Mouse (Mus musculus) CH12F3 (cell line): ENCODE data around the gene Eepd1.
"Not testable (repeated sequence)": the region's sequence is repeated elsewhere in the genome, so short reads cannot be mapped to it uniquely, and the experiment has no call there.

Experiments used
- in situ Hi-C: fragments of 300-500 bp; cut with MboI; formaldehyde crosslinking; loops from 2 replicates; pipeline ENCODE4 v1.14.3; 2020; ENCODE audit warnings: low sequenced_read_pairs

The Eepd1 gene

DNA sequence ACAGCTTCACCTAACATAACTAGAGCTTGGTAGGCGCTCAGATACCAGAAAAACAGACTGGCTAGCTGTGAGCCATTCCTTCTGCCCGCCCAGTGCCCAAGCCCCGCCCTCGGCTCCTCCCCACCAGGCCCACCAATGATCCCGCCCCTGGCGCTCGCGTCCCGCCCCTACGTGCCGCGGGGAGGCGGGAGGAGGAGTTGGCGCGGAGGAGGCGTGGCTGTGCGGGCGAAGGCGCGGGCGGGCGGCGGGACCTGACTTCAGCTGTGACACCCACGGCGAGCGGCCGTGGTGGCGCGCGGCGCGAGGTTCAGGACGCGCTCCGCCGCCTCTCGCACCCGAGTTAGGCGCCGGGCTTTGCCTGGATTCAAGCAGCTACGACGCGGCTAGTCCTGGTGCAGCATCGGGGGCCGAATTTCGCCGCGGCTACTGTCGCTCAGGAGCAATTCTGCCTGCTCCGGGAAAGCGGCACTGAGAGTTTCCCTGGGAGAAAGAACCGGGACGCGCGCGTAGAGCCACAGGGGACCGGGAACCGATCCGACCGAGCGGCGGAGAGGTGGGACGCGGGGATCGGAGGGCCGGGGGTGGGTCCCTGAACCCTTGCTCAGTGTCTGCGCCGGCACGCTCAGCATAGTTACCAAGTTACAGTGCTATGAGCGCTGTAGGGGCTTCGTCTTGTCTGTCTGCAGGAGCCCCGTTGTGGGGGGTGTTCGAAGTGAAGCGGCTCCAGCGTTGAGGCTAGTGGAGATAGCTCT is at the start of gene Eepd1:
TSS of gene Eepd1 (plus strand) at position 204 of the 752 bp plus-strand sequence.
- in situ Hi-C loops: no loop called here

DNA sequence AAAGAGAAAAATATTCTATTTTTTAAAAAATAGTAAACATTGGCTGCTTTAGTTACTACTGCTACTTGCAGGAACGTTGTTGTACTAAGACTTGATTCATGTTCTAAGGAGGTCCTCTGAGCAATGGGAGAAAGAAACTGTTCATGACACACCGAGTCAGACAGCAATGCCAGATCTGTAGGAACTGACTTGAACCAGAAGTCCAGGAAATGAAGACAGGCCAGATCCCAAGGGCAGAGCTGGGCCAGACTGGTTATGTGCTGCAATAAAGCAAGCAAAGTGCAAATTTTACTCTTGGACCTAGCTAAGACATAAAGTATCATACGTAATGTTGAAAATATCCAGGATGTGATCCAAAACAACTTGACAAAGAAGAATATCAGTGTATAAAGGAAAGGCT is 42.5 kb upstream of the Eepd1 start:
- in situ Hi-C loops: no loop called here

DNA sequence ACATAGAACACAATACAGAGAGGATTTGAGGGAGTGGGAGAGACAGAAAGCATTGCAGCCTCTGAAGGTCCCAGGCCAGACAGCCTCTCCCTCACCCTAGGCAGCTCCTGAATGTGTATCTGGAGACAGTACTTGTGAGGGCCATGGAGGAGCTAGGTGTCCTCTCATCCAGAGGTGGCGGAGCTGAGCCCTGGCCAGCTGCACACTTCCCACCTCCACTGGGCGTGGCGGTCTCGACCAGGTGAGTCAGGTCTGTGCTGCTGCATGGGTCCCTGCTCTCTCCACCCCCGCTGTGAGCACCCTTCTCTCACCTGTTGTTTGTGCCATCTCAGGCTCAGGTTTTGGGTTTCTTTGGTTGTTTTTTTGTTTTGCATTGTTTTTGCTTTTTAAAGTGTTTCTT is 41.3 kb upstream of the Eepd1 start:
- in situ Hi-C loops: not testable (repeated sequence)

DNA sequence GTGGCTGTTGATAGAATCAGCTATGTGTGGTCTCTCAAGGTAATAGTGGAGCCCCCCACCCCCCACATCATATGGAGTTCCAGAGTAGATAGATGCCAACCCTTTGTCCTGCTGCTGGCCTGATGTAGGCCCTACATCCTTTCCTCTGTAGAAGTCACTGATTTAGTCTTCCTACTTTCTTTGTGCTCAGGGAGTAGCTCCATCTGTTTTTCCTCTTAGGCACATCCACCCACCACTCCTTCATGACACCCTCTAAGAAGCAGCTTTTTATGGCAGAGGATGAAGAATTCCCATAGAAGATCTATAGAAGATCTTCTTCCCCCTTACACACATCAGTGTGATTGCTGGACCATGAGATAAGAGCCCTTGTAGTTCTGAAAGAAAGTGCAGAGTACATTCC is 39.3 kb upstream of the Eepd1 start:
- in situ Hi-C loops: no loop called here

DNA sequence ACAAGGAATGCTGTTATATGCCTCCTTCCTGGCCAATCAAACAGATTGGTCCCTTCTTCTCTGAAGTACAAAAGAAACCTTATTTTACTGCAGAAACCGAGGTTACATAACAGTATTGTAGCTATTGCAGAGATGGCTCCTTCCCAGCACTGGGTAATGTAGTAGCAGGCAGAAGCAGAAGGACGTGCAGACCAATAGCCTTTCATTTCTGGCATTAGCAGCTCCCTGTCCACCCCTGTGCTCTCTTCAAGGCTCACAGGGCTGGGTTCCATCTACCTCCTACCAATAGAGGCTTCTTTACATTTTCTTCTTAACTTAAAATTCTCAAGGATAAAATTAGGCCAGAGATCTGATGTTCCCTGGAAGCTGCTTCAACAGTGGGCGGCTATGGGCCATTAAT is 38.3 kb upstream of the Eepd1 start:
- in situ Hi-C loops: no loop called here

DNA sequence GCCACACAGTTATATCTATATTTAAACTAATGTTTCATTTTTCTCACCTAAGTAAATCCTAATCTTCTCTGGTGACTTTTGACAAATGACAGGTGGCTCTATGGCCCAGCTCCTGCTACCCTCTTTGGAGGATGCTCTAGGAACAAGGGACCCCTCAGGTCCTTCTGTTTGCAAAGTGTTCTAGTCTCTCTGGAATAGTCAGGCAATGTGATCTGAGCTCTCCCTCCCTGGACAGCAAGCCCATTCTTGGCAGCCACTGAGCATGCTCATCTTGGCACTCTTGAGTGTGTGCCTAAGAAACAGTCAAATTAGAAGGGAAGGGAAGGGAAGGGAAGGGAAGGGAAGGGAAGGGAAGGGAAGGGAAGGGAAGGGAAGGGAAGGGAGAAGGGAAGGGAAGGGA is 37.8 kb upstream of the Eepd1 start:
- in situ Hi-C loops: no loop called here

DNA sequence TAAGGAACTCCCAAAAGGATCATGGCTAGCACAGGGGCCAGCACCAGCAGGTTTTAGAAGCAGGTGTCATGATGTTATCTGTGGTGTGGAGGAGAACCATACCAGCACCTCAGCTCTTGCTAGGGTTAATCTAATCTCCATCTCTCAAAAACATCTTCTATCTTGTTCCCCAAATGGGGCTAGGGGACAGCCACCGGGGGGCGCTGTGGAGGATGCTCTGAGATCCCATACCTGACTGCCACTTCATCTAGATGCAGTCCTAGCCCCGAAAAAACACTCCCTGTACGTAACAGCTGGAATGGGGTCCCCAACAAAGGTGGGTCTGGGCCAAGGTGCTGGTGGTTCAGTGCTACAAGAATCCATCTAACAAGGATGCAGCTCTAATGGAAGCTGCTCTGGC is 31.0 kb upstream of the Eepd1 start:
- in situ Hi-C loops: no loop called here

DNA sequence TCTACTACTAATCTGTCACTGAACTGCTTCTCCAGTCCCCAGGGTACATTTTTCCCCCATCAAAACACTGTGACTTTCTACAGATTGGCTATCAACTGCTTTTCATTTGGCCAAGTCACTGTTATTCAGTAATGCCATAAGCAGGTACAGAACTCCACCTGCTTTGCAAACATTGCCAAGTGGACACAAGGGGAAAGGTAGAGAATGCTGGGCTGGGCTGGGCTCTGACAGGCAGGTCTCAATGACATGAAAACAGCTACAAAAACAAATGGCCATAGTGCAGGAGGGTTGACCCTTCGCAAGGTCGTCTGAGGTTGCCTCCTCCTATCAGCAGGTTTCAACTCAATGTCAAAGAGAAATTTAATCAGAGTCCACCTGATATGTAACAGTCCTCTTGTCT is 26.3 kb upstream of the Eepd1 start:
- in situ Hi-C loops: no loop called here

DNA sequence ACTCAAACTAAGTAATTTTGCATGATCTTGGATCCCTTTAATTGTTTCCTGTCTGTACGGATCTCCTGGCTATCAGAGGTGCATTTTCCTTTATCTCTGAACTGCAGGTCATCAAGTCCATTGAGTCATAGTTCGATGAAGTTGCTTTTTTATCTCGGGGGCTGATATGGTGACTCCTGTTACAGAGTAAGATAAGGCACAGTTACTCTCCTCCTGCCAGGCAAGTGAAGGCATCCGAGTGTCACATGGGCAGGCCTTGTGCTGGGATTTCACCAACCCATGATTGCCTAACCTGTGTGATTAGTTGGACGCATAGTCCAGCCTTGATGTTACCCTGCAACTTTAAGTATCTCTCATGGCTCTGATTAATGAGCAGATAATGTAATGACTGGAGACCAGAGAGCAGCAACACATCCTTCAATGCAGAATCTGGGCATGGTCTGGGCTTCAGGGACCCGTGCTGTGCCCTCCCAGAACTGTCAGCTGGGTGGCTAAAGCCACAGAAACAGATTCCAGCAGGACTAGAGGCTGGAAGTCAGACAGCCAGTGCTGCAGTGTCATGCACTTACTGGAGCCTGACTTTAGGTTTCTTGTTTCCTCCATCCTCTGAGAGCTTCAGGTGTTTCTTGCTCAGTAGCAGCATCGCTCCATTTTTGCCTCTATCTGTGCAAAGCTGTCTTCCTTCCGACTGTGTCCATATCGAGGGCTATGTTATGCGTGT is 20.4 kb upstream of the Eepd1 start:
- in situ Hi-C loops: no loop called here

DNA sequence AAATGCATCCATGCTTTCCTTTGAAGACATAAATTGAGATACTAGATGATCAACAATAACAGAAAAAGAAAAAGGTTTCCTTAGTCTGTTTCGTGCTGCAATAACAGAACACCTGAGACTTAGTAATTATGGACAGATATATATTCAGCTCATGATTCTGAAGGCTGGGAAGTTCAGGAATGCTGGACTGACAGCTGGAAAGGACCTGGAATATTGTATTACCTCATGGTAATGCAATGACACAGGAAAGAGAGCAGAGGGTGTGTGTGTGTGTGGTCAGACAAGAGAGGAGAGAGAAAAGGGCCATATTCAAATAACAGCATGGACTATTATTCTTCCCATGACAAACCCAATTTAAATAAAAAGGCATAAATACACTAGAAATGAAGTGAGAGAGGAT is 17.0 kb upstream of the Eepd1 start:
- in situ Hi-C loops: no loop called here

DNA sequence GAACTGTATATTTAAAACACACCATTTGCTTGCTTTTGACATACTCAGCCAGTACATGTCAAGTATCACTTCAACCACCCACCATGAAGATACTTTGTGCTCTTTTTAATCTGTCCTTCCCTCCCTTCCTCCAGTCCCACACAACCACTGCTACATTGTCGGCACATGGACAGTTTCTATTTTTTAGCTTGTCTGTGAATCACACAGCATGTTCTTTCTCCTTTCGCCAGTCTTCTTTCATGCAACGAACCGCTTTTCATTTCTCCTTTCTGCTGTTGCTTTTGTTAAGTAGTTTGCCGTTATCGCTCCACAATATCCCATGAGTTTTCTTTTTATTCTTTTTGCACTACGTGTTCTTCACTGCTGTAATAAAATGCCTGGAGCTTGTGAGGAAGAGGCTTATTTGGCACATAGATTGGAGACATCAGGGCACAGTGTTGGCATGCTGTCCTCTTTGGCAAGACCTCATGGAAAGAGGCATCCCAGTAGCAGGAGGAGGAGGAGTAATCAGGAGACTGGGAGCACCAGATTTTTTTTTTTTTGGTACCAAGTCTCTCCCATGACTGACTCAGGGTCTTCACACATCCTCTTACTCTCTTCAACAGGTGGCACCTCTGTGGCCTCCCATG is 1.8 kb upstream of the Eepd1 start:
- in situ Hi-C loops: no loop called here

DNA sequence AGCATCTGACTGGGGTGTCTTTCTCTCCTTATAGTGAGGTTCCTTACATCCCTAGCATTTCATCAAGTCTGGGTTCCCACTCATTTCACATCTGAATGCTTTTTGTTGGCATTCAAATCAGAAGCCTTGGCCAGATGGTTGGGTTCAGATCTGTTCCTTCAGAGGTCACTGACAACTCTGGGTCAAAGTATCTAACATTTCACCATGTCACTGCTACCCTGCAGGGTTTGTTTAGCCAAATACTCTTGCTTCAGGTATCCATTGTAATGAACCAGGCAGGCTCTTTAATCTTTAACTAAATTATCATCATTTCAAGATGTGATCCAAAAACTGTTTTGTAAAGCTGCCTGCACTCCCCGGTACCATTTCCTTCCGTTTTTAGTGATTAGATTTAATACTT is 671 bp upstream of the Eepd1 start:
- in situ Hi-C loops: no loop called here

DNA sequence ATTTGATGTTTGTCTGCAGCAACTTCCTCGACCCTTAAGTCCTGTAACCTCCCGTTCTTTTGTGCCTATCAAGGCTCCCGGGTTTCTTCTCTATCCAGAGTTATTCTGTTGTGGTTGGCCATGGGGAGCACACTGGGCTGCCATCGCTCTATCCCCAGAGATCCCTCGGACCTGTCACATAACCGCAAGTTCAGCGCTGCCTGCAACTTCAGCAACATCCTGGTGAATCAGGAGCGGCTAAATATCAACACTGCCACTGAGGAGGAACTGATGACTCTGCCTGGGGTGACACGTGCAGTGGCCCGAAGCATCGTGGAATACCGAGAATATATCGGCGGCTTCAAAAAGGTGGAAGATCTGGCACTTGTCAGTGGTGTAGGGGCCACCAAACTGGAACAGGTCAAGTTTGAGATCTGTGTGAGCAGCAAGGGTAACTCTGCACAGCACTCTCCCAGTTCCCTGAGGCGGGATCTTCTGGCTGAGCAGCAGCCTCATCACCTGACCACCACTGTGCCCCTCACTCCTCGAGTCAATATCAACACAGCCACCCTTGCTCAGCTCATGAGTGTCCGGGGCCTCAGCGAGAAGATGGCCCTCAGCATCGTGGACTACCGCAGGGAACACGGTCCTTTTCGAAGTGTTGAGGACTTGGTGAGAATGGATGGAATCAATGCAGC is 1.1 kb downstream of the Eepd1 start:
- in situ Hi-C loops: no loop called here

DNA sequence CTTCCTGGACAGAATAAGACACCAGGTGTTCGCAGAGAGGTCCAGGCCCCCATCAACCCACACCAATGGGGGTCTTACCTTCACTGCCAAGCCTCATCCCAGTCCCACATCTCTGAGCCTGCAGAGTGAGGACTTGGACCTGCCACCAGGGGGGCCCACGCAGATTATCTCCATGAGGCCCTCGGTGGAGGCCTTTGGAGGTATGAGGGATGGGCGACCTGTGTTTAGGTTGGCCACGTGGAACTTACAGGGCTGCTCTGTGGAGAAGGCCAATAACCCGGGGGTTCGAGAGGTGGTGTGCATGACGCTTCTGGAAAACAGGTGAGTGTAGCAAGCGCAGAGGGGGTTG is 1.6 kb downstream of the Eepd1 start:
- in situ Hi-C loops: no loop called here

DNA sequence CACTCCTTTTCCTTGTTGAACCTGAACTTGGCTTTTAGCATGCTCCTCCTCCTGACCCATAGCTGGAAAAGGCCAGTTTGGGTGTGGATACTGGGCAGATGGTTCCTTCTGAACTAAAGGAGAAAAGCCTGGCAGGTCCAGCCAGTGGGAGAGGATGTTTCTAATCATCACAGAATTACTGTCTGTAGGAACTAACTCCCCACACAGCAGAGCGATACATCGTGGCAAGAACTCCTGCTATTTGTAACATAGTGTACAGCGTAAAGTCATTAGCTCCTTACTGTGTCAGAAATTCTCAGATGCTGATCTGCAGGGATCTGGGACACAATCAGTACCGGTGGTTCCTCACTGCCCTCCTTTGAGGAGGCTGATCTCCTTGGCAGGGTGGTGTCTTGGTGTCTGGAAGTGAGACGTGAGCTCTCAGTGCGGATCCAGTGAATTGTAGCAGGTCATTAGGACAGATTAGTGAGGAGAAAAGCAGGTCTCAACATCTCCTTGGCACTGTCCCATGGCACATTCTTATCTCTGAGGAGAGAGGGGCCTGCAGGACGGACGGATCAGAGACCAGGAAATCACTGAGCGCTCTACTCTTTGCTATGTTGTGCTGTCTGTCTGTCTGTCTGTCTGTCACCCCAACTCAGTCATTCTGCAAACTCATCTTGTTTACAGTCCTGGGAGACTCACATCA is 2.7 kb downstream of the Eepd1 start:
- in situ Hi-C loops: no loop called here

DNA sequence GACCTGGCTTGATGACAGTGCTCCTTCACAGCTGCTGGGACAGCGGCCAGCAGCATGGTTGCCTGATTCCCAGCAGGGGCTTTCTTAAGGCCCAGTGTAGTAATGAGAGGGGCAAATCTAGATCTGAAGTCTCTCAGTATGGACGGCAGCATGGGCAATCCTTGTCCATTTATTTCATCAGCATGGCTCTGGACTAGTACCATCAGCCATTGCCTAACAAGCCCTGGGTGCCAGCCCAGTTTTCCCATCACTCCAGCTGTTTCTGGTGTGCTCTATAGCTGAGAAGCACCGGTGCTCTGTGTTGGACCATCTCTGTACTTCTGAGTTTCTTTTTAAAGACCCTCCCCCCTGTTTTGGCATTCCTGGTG is 3.3 kb downstream of the Eepd1 start:
- in situ Hi-C loops: no loop called here

DNA sequence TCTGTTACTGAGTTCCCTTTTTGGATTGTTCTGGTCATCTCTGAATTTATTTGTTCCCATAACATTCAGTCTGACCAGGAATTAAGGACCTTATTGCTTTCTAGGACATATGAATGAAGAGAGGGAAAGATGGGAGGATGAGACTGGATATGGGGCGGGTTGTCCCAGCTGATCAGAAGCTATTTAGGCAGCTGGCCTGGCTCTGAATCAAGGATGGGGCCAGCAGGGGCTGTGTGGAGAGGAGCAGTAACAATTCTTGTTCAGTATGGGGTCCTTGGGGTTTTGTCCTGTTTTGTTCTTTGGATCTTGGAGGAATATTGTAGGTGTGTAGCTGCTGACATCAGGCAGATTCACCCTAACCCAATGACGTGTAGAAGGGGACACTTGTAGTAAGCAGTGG is 3.7 kb downstream of the Eepd1 start:
- in situ Hi-C loops: no loop called here

DNA sequence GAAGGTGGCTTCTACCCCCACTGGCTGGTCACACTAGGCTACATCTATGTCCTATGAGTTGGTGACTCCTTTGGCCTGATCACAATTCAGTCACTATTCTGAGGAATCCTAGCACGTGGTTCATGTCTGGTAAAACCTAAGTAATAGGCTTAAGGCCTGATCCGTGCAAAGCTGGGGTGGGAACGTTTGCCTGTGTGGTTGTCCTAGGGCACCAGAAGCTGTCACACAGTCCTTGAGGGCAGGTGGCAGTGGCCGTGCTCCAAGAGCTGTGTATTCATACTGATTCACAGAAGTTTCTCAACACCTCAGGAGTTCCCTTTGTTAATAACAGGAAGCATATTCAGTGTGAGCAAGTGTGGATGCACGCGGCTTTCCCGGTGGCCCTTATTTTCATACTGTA is 4.1 kb downstream of the Eepd1 start:
- in situ Hi-C loops: no loop called here

DNA sequence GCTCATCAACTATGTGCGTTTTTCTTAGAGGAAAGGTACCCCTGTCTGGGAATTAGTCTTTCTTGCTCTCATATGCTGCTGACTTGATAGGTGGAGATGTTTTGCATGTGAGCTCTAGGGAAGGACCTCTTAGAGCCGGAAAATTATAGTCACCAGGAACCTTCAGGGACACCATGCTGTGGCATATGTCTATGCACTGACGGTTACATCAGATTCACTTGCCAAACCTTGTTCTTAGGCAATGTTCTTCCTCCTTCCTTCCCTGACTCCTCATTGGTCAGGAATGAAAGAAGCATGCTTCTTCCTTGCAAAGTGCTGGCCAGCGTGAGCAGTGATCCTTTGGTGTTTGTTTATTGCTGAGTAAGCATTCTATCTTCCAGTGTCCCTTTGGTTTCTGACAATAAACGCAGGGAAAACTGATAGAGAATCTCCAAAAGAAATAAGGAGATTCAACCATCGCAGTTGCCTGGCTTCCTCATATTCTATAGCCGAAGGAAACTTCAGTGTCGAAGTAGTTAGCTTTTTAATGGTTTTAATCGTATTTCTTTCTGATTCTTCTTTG is 5.0 kb downstream of the Eepd1 start:
- in situ Hi-C loops: no loop called here

DNA sequence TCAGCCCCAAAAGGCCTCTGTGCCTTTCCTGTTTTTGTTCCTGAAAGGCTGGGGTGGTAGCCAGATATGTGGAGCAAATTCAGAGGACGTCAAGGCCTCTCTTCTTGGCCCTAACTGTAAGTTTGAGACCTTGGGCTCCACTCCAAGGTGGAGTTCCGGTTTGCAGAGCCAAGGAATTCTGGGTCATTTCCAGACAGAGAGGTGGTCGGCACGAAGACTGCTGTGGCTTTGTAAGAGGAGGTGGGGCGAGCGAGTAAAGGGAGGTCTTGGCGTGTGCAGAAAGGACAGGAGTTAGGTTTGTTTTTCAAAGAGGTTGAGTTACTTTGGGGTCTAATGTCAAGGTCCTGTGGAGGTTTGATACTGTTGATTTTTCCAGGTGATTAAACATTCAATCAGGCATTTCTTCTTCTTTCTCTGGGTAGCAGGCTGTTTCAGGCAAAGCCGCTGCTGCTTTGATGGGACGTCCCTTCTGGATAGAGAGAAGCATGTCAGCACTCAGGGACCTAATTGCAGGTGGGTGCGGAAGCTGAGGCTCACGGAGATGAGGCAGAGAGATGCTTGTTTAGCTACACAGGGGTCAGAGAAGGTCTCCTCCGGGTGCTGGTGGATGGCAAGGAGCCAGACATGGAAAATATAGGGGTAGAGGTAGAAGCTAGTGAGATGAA is 6.2 kb downstream of the Eepd1 start:
- in situ Hi-C loops: no loop called here
